Mouse (Mus musculus): ENCODE measurements at regions not wholly inside any gene's neighbourhood (a gene's known extent, or its start where the extent isn't known, plus 50 kb on each side); places are given as distances from the start of the nearest gene placed in this dataset.
"Not testable (repeated sequence)": the region's sequence is repeated elsewhere in the genome, so short reads cannot be mapped to it uniquely, and the experiment has no call there.

- no peak for DNase-seq (ENCODE audit: low spot score in 2 of 2)
These were observed 151.3 kb upstream of the Nrip1 start for GRCm38 (mm10) chr16:76524921-76525320.

GRCm38 (mm10) chr16:76521142-76521541 lies 147.5 kb upstream of the Nrip1 start:
- no peak for DNase-seq (ENCODE audit: low spot score in 2 of 2)

- no peak for DNase-seq (ENCODE audit: low spot score in 2 of 2)
These were observed 147.0 kb upstream of the Nrip1 start for GRCm38 (mm10) chr16:76520643-76520993.

GRCm38 (mm10) chr16:76519911-76520642 lies 146.4 kb upstream of the Nrip1 start:
- DNase-seq (ENCODE audit: low spot score in 2 of 2): no peak

- no peak for DNase-seq (ENCODE audit: low spot score in 2 of 2)
These were observed 137.2 kb upstream of the Nrip1 start for GRCm38 (mm10) chr16:76510861-76511260.

- DNase-seq (ENCODE audit: low spot score in 2 of 2): no peak
These were observed 135.6 kb upstream of the Nrip1 start for GRCm38 (mm10) chr16:76509109-76509650.

GRCm38 (mm10) chr16:76507191-76507746 lies 133.6 kb upstream of the Nrip1 start:
- DNase-seq (ENCODE audit: low spot score in 2 of 2): no peak

GRCm38 (mm10) chr16:76506240-76506639 lies 132.6 kb upstream of the Nrip1 start:
- DNase-seq (ENCODE audit: low spot score in 2 of 2): no peak

GRCm38 (mm10) chr16:76499686-76500400 lies 126.2 kb upstream of the Nrip1 start:
- no peak for DNase-seq (ENCODE audit: low spot score in 2 of 2)

- no peak for DNase-seq (ENCODE audit: low spot score in 2 of 2)
These were observed 124.6 kb upstream of the Nrip1 start for GRCm38 (mm10) chr16:76498233-76498632.

GRCm38 (mm10) chr16:76497041-76497808 lies 123.6 kb upstream of the Nrip1 start:
- no peak for DNase-seq (ENCODE audit: low spot score in 2 of 2)

GRCm38 (mm10) chr16:76483419-76483818 lies 109.8 kb upstream of the Nrip1 start:
- DNase-seq (ENCODE audit: low spot score in 2 of 2): no peak

- no peak for DNase-seq (ENCODE audit: low spot score in 2 of 2)
These were observed 108.3 kb upstream of the Nrip1 start for GRCm38 (mm10) chr16:76481966-76482365.

GRCm38 (mm10) chr16:76477474-76477873 lies 103.8 kb upstream of the Nrip1 start:
- no peak for DNase-seq (ENCODE audit: low spot score in 2 of 2)

GRCm38 (mm10) chr16:76474481-76474880 lies 100.9 kb upstream of the Nrip1 start:
- no peak for DNase-seq (ENCODE audit: low spot score in 2 of 2)

GRCm38 (mm10) chr16:76472386-76472785 lies 98.8 kb upstream of the Nrip1 start:
- DNase-seq (ENCODE audit: low spot score in 2 of 2): no peak

- DNase-seq (ENCODE audit: low spot score in 2 of 2): no peak
These were observed 97.5 kb upstream of the Nrip1 start for GRCm38 (mm10) chr16:76471081-76471480.

- DNase-seq (ENCODE audit: low spot score in 2 of 2): no peak
These were observed 85.9 kb upstream of the Nrip1 start for GRCm38 (mm10) chr16:76459521-76459920.

GRCm38 (mm10) chr16:76456300-76456599 lies 82.6 kb upstream of the Nrip1 start:
- not testable (repeated sequence) for DNase-seq (ENCODE audit: low spot score in 2 of 2)

GRCm38 (mm10) chr16:76455499-76456299 lies 82.1 kb upstream of the Nrip1 start:
- DNase-seq (ENCODE audit: low spot score in 2 of 2): no peak

Measured in adrenal gland, postnatal 4 days (tissue).